Mouse (Mus musculus): ENCODE results near the gene Myo18b.

Myo18b gene

DNA sequence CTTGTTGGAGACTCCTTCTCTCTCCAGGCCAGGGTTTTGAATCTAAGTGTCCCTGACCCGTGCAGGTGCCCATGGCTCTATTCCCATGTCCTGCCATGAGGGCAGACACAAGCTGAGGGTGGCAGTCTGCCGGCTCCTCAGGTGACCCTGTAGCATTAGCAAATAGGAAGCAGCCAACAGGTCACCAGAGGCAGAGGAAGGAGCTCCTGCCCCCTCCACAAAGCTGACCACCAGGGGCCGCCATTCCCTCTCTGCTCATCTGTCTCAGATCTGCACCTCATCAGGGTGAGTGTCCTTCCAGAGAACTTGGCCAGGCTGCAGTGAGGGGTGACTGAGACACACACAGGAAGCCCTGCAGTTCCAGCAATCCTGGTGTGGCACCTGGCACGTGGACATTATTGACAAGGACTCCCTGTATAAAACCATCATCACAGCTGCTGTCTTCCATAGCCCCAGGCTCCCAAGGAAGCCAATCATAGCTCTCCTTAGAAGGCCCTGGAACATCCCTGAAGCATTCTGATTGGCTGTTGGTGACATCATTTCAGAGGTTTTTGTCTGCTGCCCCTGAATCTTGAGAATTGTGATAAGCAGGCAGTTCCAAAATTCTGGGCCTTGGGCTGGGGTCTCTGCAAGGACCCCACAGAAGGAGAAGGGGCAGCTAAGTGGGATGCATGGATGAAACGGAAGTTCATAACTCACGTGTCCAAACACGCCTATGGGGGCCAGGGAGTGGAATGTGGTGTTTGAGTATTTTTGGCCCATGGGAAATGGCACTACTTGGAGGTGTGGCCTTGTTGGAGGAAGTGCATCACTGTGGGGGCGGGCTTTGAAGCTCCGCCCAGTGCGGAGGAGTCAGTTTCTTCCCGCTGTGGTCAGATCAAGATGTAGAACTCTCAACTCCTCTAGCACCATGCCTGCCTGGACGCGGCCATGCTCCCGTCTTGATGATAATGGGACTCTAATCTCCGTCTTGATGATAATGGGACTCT lies 104.1 kb downstream of the Myo18b start:
- DNase-seq, result no peak

GRCm38 (mm10) chr5:112790376-112791111 lies 105.6 kb downstream of the Myo18b start:
- no peak for DNase-seq

GRCm38 (mm10) chr5:112788441-112788840 lies 107.7 kb downstream of the Myo18b start:
- no peak for DNase-seq

GRCm38 (mm10) chr5:112786788-112787187 lies 109.4 kb downstream of the Myo18b start:
- no peak for DNase-seq

- no peak for DNase-seq
Measured at GRCm38 (mm10) chr5:112786031-112786430, 110.1 kb downstream of the Myo18b start.

- no peak for DNase-seq
Measured at GRCm38 (mm10) chr5:112781719-112782118, 114.4 kb downstream of the Myo18b start.

DNA sequence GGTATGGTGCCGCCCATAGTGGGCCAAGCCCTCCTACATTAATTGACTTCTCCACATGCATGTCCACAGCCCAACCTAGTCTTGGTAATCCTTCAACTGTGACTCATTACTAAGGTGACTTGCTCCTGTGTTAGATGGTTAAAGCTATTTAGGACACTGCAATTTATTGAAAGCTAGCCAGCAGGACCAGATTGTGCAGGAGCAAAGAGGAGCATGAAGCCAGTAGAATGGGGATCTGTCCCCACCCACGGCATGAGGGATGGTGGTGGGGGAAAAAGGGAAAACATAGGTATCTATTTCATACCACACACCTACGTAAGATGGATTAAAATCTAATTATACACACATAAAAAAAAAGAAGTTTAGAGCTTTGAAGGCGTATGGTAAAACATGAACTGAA lies 114.9 kb downstream of the Myo18b start:
- DNase-seq, result no peak

DNA sequence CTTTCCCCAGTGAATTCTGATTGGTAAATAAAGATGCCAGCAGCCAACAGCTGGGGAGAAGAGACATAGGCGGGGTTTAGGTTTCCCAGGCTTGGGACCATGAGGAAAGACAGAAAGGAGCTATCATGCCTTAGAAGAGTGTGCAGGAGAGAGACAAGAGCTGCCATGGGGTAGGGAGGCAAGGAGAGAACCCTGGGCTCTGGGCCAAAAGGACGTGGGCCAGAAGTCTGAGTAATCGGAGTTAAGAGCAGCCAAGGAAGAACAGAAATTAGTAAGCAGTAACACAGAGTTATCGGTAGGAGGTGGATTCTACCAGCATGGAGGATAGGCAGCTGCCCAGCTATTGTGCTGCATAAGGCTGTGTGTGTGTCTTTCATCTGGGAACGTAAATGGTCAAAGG lies 115.8 kb downstream of the Myo18b start:
- DNase-seq, result peak in 1 of 2 experiments; percentile 8

GRCm38 (mm10) chr5:112776781-112777405 lies 119.3 kb downstream of the Myo18b start:
- DNase-seq, result no peak

DNA sequence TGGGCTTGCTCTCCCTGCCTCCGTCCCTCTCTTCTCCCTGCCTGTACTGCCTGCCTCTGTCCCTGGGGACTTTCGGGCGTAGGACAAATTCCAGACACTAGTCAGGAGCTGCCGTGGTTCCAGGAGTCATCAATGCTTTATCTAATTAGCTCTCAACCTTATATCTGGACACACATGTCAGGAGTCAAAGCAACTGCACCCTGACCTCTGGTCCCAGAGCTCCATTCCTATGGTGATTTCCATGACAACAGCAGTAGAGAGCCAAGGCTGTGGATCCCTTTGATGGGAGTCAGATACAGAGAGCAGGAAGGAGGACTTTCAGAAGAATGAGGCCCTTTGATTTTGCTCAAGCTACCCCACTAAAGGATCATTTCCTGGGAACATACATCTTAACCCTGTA lies 122.7 kb downstream of the Myo18b start:
- no peak for DNase-seq

GRCm38 (mm10) chr5:112771376-112771901 lies 124.7 kb downstream of the Myo18b start:
- DNase-seq, result no peak

- DNase-seq, result no peak
Measured at GRCm38 (mm10) chr5:112769721-112770119, 126.4 kb downstream of the Myo18b start.

- no peak for DNase-seq
Measured at GRCm38 (mm10) chr5:112769020-112769720, 127.0 kb downstream of the Myo18b start.

DNA sequence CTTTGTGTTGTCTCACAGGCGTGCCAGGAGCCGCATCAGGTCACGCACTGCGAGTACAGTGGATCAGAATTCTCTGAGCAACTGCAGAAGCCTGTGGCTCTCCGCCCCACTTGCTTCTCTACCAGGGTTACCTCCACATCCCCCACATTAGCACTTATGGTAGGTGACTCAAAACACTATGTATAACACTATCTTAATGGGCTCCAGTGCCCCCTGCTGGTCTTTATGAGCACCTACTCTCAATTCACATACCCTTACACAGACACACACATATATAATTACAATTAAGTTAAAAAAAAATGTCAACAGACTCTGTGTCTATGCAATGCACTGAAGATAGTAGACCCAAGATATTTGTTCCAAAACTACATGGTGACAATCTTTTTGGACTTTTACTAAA lies 127.6 kb downstream of the Myo18b start:
- no peak for DNase-seq

DNA sequence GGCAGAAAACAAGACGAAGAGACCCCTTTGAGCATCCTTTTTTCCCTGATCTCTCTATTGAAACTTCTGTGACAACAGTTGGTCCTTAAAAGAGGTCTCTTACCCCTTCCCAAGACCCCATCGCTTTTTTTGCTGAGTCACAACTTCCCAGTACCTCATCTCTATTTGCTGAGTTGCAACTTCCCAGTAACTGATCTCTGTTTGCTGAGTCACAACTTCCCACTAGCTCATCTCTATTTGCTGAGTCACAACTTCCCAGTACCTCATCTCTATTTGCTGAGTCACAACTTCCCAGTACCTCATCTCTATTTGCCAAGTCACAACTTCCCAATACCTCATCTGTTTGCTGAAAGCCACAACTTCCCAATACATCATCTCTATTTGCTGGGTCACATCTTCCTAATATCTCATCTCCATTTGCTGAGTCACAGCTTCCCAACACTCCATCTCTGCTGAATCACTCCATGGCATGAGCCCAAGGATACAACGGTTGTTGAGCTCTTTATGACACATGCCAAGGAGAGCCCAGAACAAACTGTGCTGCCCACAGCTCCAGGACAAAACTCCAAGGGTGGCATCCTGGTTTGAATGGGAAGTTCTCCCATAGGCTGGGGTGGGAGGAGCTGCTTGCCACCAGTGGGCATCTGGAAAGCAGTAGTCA lies 134.6 kb downstream of the Myo18b start:
- DNase-seq, result no peak

DNA sequence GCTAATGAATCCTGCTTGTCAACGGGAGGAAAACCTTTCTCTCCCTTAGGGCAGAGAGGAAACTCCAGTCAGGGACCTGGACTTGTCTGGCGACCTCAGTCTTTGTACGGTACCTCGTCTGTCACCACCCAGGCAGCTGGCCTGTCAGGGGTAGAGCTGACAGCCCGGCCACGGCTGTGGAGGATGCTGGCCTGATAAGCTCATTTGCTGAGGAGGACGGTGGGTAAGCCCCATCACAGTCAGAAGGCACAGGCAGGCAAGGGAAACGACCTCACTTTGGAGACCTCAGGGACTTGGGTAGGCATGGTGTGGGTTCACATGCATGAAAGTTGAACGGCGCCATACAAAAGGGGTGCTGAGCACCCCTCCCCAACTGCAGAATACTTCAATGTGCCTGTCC lies 140.6 kb downstream of the Myo18b start:
- no peak for DNase-seq

DNA sequence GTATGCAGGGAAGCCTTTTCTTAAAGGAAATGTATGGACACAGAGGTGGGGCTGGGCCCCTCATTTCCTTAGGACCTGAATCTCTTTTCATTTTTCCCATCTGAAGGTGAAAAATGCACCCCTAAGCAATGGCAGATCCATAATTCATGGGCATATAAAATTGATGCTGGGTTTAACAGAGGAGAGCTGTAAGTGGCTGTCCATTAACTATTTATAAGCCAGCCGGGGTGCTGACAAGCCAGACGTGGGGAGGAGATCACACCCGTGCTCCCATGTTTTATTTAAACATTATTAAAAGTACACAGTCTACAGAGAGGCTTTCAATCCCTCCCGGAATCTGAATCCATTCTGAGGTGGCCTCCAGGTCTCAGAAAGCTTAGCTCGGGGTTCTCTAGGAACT lies 146.5 kb downstream of the Myo18b start:
- DNase-seq, result no peak

DNA sequence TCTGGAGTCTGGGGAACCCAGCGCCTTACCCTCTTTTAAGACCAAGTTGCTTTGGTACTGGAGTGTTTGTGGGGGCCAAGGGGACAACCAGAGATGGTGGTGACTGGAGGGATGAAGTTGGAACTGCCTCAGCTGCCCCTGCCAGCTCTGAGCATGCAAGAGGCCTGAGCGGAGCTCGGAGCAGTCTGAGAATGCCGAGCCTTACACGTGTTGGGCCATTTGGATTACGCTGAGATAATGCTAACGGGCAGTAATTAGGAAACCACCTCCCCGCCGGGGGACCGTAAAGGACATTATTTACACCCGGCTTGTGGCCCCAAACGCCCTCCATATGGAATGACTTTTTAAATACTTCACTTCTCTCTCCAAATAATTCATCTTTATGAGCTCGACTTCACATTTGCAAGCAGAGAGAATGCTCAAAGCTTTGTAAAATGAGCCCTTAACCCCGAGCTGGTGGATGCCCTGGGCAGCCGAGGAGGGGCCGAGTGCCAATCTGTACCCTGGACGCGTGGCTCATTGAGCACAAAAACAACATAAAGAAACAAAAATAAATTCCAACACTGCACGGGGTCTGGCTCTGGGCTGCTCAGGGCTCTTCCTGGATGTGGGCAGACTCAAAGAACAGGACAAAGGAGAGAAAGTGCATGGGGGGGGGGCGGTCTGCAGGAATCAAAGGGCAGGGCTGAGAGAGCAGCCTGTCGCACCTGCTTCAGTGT lies 148.0 kb downstream of the Myo18b start:
- no peak for DNase-seq

DNA sequence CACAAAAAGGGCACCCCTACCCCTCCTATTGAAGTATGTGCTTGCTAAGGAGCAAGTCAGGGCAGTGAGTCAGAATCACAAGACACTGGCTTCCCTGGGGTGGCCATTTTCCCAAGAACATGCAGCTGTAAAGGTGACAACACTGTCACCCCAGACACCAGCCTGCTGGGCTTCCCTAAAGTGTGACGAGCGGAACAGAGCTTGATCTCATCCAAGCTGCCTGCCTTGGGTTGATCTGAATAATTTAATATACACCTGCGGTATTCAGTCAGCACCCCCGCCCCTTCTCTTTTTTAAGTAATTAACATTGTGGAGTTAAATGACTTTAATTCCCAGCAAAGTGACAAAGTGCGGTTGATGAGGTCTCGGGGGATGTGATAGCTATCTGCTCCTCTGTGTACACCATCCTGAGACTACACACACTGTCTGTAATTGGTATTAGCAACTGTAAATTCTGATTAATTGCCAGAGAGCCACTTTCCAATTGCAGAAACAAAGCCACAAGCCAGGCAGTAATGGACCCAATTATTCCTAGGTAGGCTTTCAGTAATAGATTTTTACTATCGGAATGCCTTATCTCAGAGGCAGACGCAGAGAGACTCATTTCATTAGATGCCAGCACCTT lies 148.7 kb downstream of the Myo18b start:
- DNase-seq, result no peak

- no peak for DNase-seq
Measured at GRCm38 (mm10) chr5:112745176-112745575, 151.0 kb downstream of the Myo18b start.

GRCm38 (mm10) chr5:112744571-112744970 lies 151.6 kb downstream of the Myo18b start:
- no peak for DNase-seq
